Mouse (Mus musculus) liver, postnatal 0 days (tissue): ENCODE data around the gene Agbl5.

ENCODE experiments used
- CTCF ChIP-seq: sonication (generic); IDR thresholded peaks from 2 replicates; pipeline ENCODE4 v1.5.1; 2016; ENCODE audit warnings: antibody characterized with exemption, low read depth
- EP300 ChIP-seq: IDR thresholded peaks from 2 replicates; pipeline ENCODE4 v1.6.1; 2016; ENCODE audit warnings: antibody characterized with exemption, low read depth, mild to moderate bottlenecking

DNA sequence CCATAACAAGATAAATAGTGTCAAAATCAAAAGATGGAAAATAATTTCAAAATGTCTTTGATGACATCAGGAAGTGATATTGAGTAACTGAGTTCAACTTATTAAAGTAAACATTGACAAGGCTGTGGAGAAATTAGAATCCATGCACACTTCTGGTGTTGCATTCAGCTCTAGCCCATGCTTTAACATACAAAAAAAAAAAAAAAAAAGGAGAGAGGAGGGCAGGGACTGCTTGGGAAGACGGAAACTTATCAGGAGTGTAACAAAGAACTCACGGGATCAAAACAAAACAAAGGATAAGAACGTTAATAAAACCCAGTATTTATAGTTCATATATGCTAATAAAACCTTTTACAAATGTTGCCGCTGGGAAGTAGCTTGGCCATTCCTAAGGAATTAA is 2.3 kb upstream of the Agbl5 start:
- TF ChIP-seq CTCF (no peak), EP300 (no peak)
